Mouse (Mus musculus) pancreas, adult 10 weeks (tissue): Measurements from ENCODE around the gene Kif1bp. TPM values are rescaled to one million over a fixed set of nuclear protein-coding genes. Genes with fewer than 3 reads are reported as not detected.

Experiments used
- polyA plus RNA-seq: library from polyadenylated mRNA; stranded (reverse); fragments of 350-450 nt; fragmentation: Illumina TruSeq; extraction: RNeasy Lipid Tissue Mini Kit (QIAGEN cat#74804); gene quantifications from one replicate; pipeline ENCODE4 v1.2.3, GENCODE M21; 2015; ENCODE audit warnings: low read depth, low replicate concordance; ENCODE audit not compliant: insufficient read depth

Kif1bp gene
- 9.3 TPM for polyA plus RNA-seq

DNA sequence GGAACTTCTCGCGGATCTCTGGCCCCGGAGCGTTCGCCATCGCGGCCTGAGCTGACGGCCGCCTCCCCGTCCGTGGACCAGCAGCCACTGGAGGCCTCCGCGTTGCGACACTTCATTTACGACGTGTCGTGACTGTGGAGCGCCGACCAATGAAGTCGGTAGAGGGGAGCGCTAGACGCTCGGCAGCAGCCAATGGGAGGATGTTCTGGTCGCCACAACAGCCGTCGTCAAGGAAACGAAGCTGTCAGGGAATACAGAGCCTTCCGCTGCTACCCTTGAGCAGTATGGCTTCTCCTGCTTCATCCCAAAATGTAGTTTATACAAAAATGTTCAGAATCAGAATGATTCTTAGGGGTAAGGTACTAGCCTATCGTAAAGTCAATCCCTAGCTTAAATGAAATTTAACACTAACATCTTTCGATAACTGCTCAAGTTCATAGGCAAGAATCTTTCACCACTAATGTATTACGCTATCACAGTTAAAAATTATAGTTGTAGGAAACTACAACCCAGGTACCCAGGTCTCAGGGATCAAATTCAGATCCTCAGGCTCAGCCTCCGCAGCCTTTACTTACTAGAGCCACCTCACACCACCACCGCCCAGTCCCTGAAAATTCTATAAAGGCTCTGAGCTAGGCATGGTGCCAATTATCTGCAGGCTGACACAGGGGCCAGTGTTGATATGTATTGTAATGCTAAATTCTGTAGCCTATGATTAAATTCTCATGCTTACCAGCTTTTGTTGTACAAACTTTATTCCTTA, at the start of gene Kif1bp:
Gene Kif1bp (minus strand): TSS at position 120 of the 763 bp plus-strand sequence.

DNA sequence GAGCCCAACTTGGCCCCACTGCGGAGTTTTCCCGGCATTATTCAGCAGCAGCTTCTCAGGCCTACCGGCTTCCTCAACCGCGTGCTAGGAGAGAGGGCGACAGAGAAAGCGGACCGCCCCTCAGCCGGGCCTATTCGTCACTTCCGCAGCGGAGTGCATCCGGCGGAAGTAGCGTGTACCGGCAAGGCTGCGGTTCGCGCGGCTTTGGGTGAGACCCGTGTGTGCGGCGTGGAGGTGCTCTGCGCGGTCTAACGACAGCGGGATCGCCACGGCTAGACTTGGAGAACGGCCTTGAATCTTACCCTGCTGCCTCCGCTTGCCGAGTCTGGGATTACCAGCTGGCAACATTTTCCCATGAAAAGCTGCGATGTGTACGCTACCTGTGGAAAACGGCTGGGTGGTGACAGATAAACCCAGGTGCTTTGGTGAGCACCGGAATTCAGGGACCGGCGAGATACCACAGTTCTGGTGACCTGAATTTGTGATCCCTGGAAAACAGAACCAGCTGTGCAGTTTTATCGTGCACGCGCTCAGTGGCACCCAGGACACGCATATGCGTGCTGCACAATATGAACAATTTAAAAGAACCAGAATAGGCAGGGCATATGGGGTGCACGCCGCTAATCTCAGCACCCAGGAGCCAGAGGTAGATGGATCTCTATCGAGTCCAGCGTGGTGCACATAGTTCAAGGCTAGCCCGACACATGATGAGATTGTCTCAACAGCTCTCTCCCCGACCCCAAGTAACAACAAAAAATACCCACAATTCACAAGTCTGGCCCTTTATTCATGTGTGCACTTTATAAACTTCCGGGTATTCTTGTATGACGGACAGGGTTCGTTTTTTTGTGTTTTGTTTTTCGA, 24.2 kb upstream of the Kif1bp start, which contains the start of gene Ddx21:
Gene Ddx21 (minus strand): TSS at position 105 of the 864 bp plus-strand sequence.

DNA sequence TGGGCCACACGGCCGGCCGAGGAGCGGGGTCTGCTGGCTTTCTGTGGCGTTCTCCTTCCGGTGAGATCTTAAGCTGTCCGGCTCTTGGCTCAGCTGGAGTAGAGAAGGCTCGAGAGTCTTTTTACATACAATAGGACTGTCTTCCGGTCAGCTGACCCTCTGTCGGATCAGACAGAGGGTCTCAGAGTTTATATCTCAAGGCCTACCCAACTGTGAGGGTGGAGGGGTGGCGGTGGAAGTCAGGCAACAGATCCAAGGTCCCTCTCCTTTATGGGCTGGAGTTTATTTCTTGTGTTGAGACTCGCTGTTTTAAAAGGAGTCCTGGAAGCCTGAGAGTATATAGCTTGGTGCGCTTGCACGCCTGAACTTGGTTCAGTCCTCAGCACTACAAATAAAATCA, 50.9 kb downstream of the Kif1bp start, which contains the start of gene Srgn:
Gene Srgn (minus strand): TSS at position 101 of the 400 bp plus-strand sequence.

Other genes starting within 250 kb of the Kif1bp start
- 5.0 TPM for gene Hk1, start 198.5 kb downstream of the Kif1bp start, polyA plus RNA-seq
- gene Hkdc1, start 156.0 kb downstream of the Kif1bp start, polyA plus RNA-seq = 0.59 TPM
- not detected for gene 4930507D05Rik, start 129.0 kb downstream of the Kif1bp start, polyA plus RNA-seq
- gene Supv3l1, start 128.7 kb downstream of the Kif1bp start, polyA plus RNA-seq = 5.5 TPM
- 7.6 TPM for gene Vps26a, start 91.7 kb downstream of the Kif1bp start, polyA plus RNA-seq
- gene Srgn, start 51.0 kb downstream of the Kif1bp start, polyA plus RNA-seq = 33.7 TPM
- gene Ddx21, start 23.8 kb upstream of the Kif1bp start, polyA plus RNA-seq = 6.6 TPM
- gene Ddx50, start 72.8 kb upstream of the Kif1bp start, polyA plus RNA-seq = 36.9 TPM
- 1.6 TPM for gene Stox1, start 147.7 kb upstream of the Kif1bp start, polyA plus RNA-seq
- gene Ccar1, start 213.8 kb upstream of the Kif1bp start, polyA plus RNA-seq = 18.3 TPM